Mouse (Mus musculus) spleen, adult 2 months (tissue): Measurements from ENCODE around the gene Ctnnd2. TPM values are rescaled to one million over a fixed set of nuclear protein-coding genes. Genes with fewer than 3 reads are reported as not detected.

Experiments used
- DNase-seq, 2 experiments: peaks; one replicate each; pipeline versions ENCODE4 v3.0.0 to v3.0.0-alpha.2; 2012 to 2021; ENCODE audit warnings: low spot score in 2 of 2, low read depth in 1 of 2
- H3K27ac ChIP-seq: fragments of 200-500 bp; 2 replicates; pipeline ENCODE4 v1.5.1; 2012; ENCODE audit warnings: low read length, inconsistent platforms; ENCODE audit not compliant: insufficient read depth
- H3K27me3 ChIP-seq: fragments of 200-500 bp; 2 replicates; pipeline ENCODE4 v1.6.1; 2012; ENCODE audit warnings: mild to moderate bottlenecking, moderate library complexity, low read length, inconsistent platforms; ENCODE audit not compliant: control insufficient read depth, insufficient read depth
- H3K36me3 ChIP-seq: fragments of 200-500 bp; 2 replicates; pipeline ENCODE4 v1.6.1; 2012; ENCODE audit warnings: mild to moderate bottlenecking, low read length, inconsistent platforms; ENCODE audit not compliant: control insufficient read depth, insufficient read depth
- H3K4me1 ChIP-seq: fragments of 200-500 bp; 2 replicates; pipeline ENCODE4 v1.6.1; 2011; ENCODE audit warnings: inconsistent platforms; ENCODE audit not compliant: control insufficient read depth, insufficient read depth, insufficient read length
- H3K4me3 ChIP-seq: fragments of 200-500 bp; 2 replicates; pipeline ENCODE4 v1.5.1; 2011; ENCODE audit warnings: mild to moderate bottlenecking, inconsistent platforms; ENCODE audit not compliant: insufficient read depth, insufficient read length; ENCODE audit errors: extremely low read depth
- CTCF ChIP-seq: fragments of 200-500 bp; IDR thresholded peaks from 2 replicates; pipeline ENCODE4 v1.5.1; 2011; ENCODE audit warnings: mild to moderate bottlenecking, inconsistent platforms; ENCODE audit not compliant: insufficient read depth, insufficient read length, insufficient replicate concordance; ENCODE audit errors: extremely low read depth
- POLR2A ChIP-seq: fragments of 200-500 bp; IDR thresholded peaks from 2 replicates; pipeline ENCODE4 v1.6.1; 2011; ENCODE audit warnings: low read depth, low read length, inconsistent platforms
- WGBS: fragments of 180-500 bp; shearing (Covaris S2); methylation state at CpG from one replicate; pipeline ENCODE4 v1.1.7; 2018; 5-methylcytosine and 5-hydroxymethylcytosine counted together
- polyA plus RNA-seq: library from polyadenylated mRNA; depleted of rRNA; stranded (reverse); fragments of >200 nt; gene quantifications from 2 replicates; pipeline ENCODE4 v1.2.3, GENCODE M21; 2012

The Ctnnd2 gene
- polyA plus RNA-seq, 1 experiment: 1.2 TPM

- no peaks in the 10 kb centered on the region for H3K27me3 ChIP-seq
- 86% methylated on average over 4 of the region's 4 CpGs for WGBS
Observed at GRCm38 (mm10) chr15:30278610-30279009, 106.2 kb downstream of the Ctnnd2 start.

GRCm38 (mm10) chr15:30285572-30286244 is 113.3 kb downstream of the Ctnnd2 start:
- Histone ChIP-seq H3K4me3 (no peak overlapping the region), H3K27me3 (no peaks in the 10 kb centered on the region), H3K4me1 (no peaks in the 10 kb centered on the region), H3K27ac (no peak overlapping the region), H3K36me3 (no peaks in the 10 kb centered on the region)
- no peak for DNase-seq
- TF ChIP-seq POLR2A (no peak), CTCF (no peak)
- 83% methylated on average over 15 of the region's 15 CpGs for WGBS

More at GRCm38 (mm10) chr15:30278610-30279009, 106.2 kb downstream of the Ctnnd2 start:
- no peak overlapping the region for H3K4me3 ChIP-seq
- H3K36me3 ChIP-seq: no peaks in the 10 kb centered on the region
- TF ChIP-seq CTCF: no peak
- no peak for TF ChIP-seq POLR2A
- H3K27ac ChIP-seq: no peak overlapping the region
- H3K4me1 ChIP-seq: no peaks in the 10 kb centered on the region
- DNase-seq: no peak

GRCm38 (mm10) chr15:30286245-30286642 is 113.9 kb downstream of the Ctnnd2 start:
- H3K36me3 ChIP-seq: no peaks in the 10 kb centered on the region
- H3K27me3 ChIP-seq: no peaks in the 10 kb centered on the region
- TF ChIP-seq CTCF (no peak), POLR2A (no peak)
- WGBS: 89% methylated on average over 7 of the region's 7 CpGs
- DNase-seq: no peak
- no peak overlapping the region for H3K27ac ChIP-seq
- no peak overlapping the region for H3K4me3 ChIP-seq
- H3K4me1 ChIP-seq: no peaks in the 10 kb centered on the region

- Histone ChIP-seq H3K27me3 (no peaks in the 10 kb centered on the region), H3K27ac (no peak overlapping the region), H3K4me1 (no peaks in the 10 kb centered on the region), H3K36me3 (no peaks in the 10 kb centered on the region), H3K4me3 (no peak overlapping the region)
- no peak for DNase-seq
- TF ChIP-seq CTCF (no peak), POLR2A (no peak)
- 64% methylated on average over 2 of the region's 2 CpGs for WGBS
Observed at GRCm38 (mm10) chr15:30302824-30303223, 130.4 kb downstream of the Ctnnd2 start.

GRCm38 (mm10) chr15:30306437-30306836 is 134.0 kb downstream of the Ctnnd2 start:
- Histone ChIP-seq H3K4me1 (no peaks in the 10 kb centered on the region), H3K4me3 (no peak overlapping the region), H3K36me3 (no peaks in the 10 kb centered on the region), H3K27me3 (no peaks in the 10 kb centered on the region), H3K27ac (no peak overlapping the region)
- no peak for TF ChIP-seq POLR2A
- TF ChIP-seq CTCF: no peak
- no peak for DNase-seq
- 93% methylated on average over 7 of the region's 7 CpGs for WGBS

GRCm38 (mm10) chr15:30322543-30322942 is 150.2 kb downstream of the Ctnnd2 start:
- TF ChIP-seq CTCF (no peak), POLR2A (no peak)
- DNase-seq: no peak
- H3K27ac ChIP-seq: no peak overlapping the region
- WGBS: 8% methylated on average over 2 of the region's 2 CpGs
- H3K4me3 ChIP-seq: no peak overlapping the region
- no peaks in the 10 kb centered on the region for H3K4me1 ChIP-seq
- H3K27me3 ChIP-seq: no peaks in the 10 kb centered on the region
- H3K36me3 ChIP-seq: no peaks in the 10 kb centered on the region

- DNase-seq: no peak
- WGBS: 83% methylated on average over 2 of the region's 2 CpGs
- Histone ChIP-seq H3K4me1 (no peaks in the 10 kb centered on the region), H3K36me3 (no peaks in the 10 kb centered on the region), H3K27me3 (no peaks in the 10 kb centered on the region), H3K27ac (no peak overlapping the region), H3K4me3 (no peak overlapping the region)
- TF ChIP-seq POLR2A (no peak), CTCF (no peak)
Observed at GRCm38 (mm10) chr15:30333336-30334310, 161.2 kb downstream of the Ctnnd2 start.
